Mouse (Mus musculus) left cerebral cortex, postnatal 10 days (tissue): ENCODE results near the gene Mybpc2. TPM values are rescaled to one million over a fixed set of nuclear protein-coding genes. Genes with fewer than 3 reads are reported as not detected.
A peak's percentile ranks its signal among the peaks of the same experiment; 100 is the strongest.

Source experiments
- DNase-seq, 2 experiments: peaks; one replicate each; pipeline ENCODE4 v3.0.0; 2021 to 2022; ENCODE audit warnings: low spot score in 2 of 2, mixed read lengths in 1 of 2; ENCODE audit errors: extremely low spot score in 1 of 2
- intact Hi-C: fragments of 180-260 bp; cut with DNase I; formaldehyde crosslinking; loops from one replicate; pipeline ENCODE4 v1.15.1; 2025
- total RNA-seq, 2 experiments: library from RNA; stranded (reverse); gene quantifications; 2 replicates each; pipeline ENCODE4 v1.2.3; 2021

Gene Mybpc2
- total RNA-seq, 2 experiments from 2014 or later = 0.09 to 0.53 TPM

DNA sequence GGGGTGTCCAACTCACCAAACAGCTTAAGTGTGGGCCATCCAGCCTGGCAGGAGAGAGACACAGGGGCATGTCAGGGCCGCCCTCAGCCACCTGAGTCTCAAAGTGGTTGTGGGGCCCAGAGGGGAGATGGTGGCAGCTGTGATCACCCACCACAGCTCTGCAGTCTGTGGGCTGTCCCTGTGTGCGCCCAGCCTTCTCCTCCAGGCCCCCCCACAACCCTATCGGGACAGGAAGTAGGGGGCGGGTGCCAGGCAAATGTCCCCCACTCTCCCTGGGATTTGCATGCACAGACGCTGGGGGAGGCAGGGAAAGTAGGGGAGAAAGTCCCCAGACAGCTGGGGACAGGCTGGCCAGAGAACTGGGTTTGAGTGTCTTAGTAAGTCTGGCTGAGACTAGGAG lies 6.8 kb upstream of the Mybpc2 start:
- DNase-seq = peak in 1 of 2 experiments; percentile 20
- intact Hi-C loops = no loop called here

DNA sequence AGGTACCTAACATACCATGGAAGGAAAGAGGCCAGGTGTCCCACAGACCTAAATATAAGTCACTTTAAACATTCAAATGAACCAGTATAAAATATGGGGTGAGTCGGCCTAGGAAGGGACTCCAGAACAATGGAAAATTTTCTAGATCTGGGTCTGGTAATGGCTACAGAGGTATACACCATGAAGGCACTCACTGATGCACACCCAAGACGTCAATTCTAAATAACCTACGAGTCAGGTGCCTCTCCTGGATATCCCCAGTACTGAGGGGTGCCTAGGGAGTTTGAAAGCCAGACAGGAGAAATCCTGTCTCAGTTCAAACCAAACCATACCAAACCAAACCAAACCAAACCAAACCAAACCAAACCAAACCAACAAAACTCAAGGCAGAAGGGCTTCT lies 6.1 kb upstream of the Mybpc2 start:
- no peak for DNase-seq
- intact Hi-C loops = no loop called here

GRCm38 (mm10) chr7:44529518-44529917 lies 5.1 kb upstream of the Mybpc2 start:
- intact Hi-C loops = loop anchor here (10.0 kb wide), 1 partner anchor 115 kb away; no protein-coding TSS in a partner anchor
- DNase-seq = peak in 1 of 2 experiments; percentile 13

- peak; percentile 53 to 84 for DNase-seq
- intact Hi-C loops = loop anchor here (10.0 kb wide), 1 partner anchor 117 kb away; no protein-coding TSS in a partner anchor
Measured at GRCm38 (mm10) chr7:44527483-44528398, 3.3 kb upstream of the Mybpc2 start.

DNA sequence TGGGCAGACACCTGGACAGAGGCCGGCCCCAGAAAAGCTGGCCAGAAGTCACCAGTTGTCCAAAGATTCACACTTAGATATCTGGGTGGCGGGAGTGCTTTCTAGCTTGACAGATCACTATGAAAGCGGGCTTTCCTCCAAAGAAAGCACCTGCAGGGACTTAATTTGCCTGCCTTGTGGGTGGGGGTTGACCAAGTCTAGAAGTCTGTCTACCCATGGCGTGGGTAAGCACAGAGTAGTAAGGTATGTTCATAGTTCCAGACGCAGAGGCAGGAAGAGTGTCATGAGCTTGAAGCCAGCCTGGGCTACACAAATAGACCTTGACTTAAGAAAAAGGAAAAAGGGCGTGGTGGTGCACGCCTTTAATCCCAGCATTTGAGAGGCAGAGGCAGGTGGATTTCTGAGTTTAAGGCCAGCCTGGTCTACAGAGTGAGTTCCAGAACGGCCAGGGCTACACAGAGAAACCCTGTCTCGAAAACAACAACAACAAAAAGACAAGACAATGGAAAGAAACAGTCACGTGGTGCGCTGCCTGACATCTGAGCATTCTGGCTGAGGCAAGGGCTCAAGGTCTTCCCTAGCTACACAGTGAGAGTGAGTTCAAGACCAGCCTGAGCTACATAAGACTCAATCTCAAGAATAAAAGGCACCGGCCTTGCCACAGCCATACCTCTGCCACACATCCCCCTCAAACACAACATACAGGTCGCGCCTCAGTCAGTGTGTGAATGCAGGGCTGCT lies 2.1 kb upstream of the Mybpc2 start:
- intact Hi-C loops = loop anchor here (10.0 kb wide), 1 partner anchor 118 kb away; no protein-coding TSS in a partner anchor

GRCm38 (mm10) chr7:44525126-44525832 lies 823 bp upstream of the Mybpc2 start:
- DNase-seq = peak; percentile 31 to 89
- intact Hi-C loops = loop anchor here (10.0 kb wide), 1 partner anchor 120 kb away; no protein-coding TSS in a partner anchor

More for the DNA sequence above, 2.1 kb upstream of the Mybpc2 start:
- DNase-seq = no peak

GRCm38 (mm10) chr7:44523056-44523455 lies 1.4 kb downstream of the Mybpc2 start:
- DNase-seq = no peak
- intact Hi-C loops = loop anchor here (5.0 to 10.0 kb wide), 2 partner anchors 39 to 122 kb away; no protein-coding TSS in a partner anchor

DNA sequence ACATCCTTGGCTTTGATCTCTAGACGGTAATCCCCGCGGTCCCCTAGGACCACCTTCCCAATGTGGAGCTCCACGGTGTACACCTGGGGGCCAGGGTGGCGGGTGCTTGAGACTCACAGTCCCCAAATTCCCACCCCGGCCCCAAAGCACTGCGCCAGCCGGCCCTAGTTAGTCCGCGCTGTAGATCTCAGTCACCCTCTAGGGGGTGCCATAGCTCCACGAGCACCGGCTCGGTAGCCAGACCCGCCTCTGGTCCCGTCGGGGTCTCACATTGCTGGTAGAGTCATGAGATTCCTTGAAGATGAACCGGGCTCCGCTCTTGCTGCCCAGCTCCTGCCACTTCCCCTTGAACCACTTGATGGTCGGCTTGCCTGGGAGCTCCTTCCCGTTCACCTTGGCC lies 2.7 kb downstream of the Mybpc2 start:
- DNase-seq = peak; percentile 29 to 75
- intact Hi-C loops = loop anchor here (5.0 to 10.0 kb wide), 2 partner anchors 41 to 123 kb away; no protein-coding TSS in a partner anchor

DNA sequence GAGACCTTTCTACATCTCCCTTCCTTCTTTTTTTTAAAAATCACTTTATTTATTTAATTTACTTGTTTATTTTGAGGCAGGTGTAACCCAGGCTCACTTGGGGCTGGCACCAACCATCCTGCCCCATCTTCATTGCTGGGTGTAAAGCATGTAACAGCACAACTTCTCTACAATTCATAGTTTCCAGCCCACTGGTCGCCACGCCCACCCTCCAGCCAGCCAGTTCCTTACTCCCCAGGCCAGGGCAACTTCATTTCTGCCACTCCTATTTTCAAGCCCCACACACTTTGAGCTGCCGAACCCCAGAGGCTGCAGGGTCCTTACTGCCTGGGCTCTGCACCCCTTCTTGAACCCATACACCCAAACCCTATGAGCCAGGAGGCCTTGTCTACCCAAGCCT lies 3.5 kb downstream of the Mybpc2 start:
- DNase-seq = peak in 1 of 2 experiments; percentile 18
- intact Hi-C loops = loop anchor here (5.0 to 10.0 kb wide), 2 partner anchors 41 to 124 kb away; no protein-coding TSS in a partner anchor

- intact Hi-C loops = no loop called here
- no peak for DNase-seq
Measured at GRCm38 (mm10) chr7:44519240-44519913, 5.1 kb downstream of the Mybpc2 start.

DNA sequence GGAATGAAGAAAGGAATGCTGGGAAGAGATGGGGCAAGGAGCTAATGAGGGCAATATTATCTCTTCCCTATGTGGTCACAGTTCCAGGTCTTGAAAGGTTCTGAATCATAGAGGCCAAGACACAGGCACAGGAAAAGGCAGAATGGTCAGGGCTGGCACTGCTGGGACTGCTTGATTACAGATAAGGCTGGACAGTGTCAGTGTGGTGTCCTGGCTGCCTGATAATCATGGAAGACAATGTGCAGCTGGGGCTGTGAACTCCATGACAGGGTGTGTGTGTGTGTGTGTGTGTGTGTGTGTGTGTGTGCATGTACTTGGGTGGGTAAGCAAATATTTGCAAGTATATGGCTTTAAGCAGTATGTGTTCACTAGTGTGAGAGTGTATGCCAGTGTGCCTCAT lies 17.0 kb downstream of the Mybpc2 start:
- no peak for DNase-seq
- intact Hi-C loops = no loop called here

- peak in 1 of 2 experiments; percentile 80 for DNase-seq
- intact Hi-C loops = loop anchor here (5.0 kb wide), 1 partner anchor 151 kb away; no protein-coding TSS in a partner anchor
Measured at GRCm38 (mm10) chr7:44501563-44502115, 22.8 kb downstream of the Mybpc2 start.

DNA sequence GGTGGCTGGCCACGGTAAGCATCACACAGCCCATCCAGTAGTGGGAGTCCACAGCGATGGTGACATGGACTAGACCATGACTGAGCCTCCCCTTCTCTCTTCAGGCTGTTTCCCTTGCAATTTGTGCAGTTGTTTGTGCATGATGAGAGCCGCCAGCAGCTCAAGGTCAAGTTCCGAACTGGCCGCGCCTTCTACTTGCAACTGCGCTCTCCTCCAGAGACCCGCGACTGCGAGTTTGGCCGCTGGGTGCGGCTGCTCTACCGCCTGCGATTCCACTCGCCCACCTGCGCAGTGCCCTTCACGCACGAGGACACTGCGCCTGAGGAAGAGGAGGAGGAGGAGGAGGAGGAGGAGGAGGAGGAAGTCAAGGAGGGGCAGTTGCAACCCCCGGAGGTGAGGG lies 24.4 kb downstream of the Mybpc2 start:
- DNase-seq = no peak
- intact Hi-C loops = loop anchor here (5.0 kb wide), 1 partner anchor 152 kb away; no protein-coding TSS in a partner anchor

DNA sequence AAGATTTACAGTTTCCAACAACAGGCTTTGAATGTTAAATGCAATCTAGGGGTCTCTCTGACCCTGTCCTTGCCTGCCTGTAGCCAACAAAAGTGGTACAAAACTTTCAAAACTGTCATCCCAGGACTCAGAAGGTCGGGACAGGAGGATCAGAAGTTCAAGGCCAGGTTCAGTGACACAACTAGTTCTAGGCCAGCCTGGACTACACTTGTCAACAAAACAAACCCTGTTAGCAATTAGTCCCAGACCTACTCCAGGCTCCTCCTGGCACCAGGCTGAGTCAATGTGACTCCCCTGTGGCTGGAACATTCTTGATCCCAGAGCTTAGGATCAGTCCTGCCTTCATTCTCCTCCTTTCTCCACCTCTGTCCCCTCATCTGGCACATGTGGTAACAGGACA lies 25.5 kb downstream of the Mybpc2 start:
- intact Hi-C loops = loop anchor here (5.0 kb wide), 1 partner anchor 53 kb away; the partner anchor contains the start of gene Nr1h2
- DNase-seq = no peak

DNA sequence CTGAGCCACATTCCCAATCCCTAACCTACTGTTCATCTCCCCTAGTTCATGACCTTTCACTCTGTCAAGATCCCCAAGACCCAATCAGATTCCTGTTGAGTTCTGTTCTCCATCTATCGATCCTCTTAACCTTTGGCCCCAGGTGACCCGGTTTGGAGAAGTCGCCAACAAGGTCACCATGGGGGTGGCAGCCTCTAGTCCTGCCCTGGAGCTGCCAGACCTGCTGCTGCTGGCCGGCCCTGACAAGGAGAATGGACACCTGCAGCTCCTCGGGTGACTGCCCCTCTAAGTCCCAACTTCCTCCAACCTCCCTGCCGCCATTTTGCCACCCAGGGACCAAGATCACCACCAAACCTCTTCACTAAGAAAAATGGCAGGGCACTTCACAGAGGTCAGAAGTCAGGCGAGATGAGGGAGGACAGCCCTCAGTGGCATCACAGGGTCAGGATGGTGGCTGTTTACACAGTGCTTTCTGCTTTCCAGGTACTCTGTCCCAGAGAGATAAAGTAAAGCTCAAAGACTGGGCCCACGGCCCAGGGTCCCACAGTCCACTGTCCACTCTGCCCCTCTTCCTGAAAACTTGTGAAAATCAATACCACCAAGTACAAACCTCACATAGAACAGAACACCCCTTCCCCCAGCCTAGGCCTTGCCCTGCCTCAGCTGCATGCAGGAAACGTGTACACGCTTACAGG lies 26.9 kb downstream of the Mybpc2 start:
- DNase-seq = no peak
- intact Hi-C loops = loop anchor here (5.0 kb wide), 1 partner anchor 55 kb away; the partner anchor contains the start of gene Nr1h2

GRCm38 (mm10) chr7:44496771-44497109 lies 27.7 kb downstream of the Mybpc2 start:
- intact Hi-C loops = loop anchor here (5.0 kb wide), 1 partner anchor 56 kb away; the partner anchor contains the start of gene Nr1h2
- no peak for DNase-seq
